Mouse (Mus musculus) gastrocnemius, postnatal 10 days (tissue): ENCODE results near the gene Btbd6. TPM values are rescaled to one million over a fixed set of nuclear protein-coding genes. Genes with fewer than 3 reads are reported as not detected.
A peak's percentile ranks its signal among the peaks of the same experiment; 100 is the strongest.

Experiments
- DNase-seq: peaks from one replicate; pipeline ENCODE4 v3.0.0; 2021; ENCODE audit warnings: mixed read lengths
- long read RNA-seq, 2 experiments: library from polyadenylated mRNA; stranded (forward); transcript quantifications; one replicate each; pipeline ENCODE4 v2.0.0; 2021
- total RNA-seq, 2 experiments: library from RNA; stranded (reverse); gene quantifications; 2 replicates each; pipeline ENCODE4 v1.2.3; 2021

The Btbd6 gene
- 10 to 100 TPM; 10.4 to 12.7 TPM for total RNA-seq
- long read RNA-seq, experiment 1, transcript Btbd6-204 (4 exons, 2,085 nt), result major isoform, 7 of 15 reads
- long read RNA-seq, experiment 1, partial matches to known transcripts, result 1 of 15 reads
- long read RNA-seq, experiment 1, other reads (novel, unspliced or antisense), result 2 of 15 reads
- long read RNA-seq, experiment 2, transcript Btbd6-204 (4 exons, 2,085 nt), result major isoform, 6 of 13 reads
- long read RNA-seq, experiment 2, partial matches to known transcripts, result 2 of 13 reads
- long read RNA-seq, experiment 2, other reads (novel, unspliced or antisense), result 1 of 13 reads

DNA sequence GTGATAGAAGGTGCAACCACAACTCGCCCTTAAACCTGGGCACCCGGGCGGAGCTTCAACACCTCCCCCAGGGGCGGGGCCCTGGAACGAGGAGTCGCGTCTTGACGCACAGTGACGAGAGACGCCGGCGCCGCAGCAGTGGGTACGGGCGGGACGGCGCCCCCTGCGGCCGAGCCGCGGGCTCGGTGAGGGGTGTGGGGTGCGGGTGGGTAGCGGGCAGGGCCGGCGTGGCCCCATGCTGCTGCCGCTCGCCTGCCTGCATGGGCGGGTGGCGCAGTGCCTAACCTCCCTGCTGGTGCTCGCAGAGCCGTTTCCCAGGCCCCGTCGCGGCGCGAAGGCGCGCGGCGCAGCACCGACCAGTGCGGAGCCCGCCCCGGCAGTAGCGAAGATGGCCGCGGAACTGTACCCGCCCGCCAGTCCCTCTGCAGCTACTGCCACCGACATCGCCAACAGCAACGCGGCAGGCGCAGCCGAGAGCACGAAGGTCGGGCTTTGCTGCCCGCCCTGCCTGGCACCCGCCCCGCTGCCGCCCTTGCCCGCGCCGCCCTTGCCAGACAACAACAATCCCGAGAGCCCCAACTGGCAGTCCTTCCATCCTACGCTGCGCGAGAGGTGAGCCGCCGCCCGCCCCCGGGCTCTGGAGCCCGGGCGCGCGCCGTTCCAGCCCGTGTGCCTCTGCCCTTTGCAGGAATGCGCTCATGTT lies at the start of gene Btbd6:
Gene Btbd6, plus strand, starts transcription at position 112 of the 703 bp plus-strand sequence.
- DNase-seq, result peak; percentile 88

DNA sequence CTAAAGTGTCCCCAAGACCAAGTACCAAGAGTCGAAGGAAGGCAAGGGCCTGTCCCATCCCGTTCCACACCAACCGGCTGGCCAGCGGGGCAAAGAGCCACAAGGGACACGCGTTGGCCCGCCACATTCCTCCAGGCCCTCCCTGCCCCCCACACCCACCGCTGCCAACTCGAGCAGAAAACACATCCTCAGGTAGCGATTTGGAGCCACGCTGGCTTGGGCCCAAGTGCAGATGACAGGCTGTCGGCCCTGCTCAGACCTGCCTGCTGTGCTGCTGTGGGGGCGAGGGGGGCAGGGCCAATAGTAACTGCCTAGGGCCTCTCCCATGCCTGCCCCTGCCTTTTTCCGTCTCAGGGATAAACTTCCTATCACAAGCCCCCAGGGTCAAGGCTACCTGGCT lies 49.0 kb upstream of the Btbd6 start:
- no peak for DNase-seq

DNA sequence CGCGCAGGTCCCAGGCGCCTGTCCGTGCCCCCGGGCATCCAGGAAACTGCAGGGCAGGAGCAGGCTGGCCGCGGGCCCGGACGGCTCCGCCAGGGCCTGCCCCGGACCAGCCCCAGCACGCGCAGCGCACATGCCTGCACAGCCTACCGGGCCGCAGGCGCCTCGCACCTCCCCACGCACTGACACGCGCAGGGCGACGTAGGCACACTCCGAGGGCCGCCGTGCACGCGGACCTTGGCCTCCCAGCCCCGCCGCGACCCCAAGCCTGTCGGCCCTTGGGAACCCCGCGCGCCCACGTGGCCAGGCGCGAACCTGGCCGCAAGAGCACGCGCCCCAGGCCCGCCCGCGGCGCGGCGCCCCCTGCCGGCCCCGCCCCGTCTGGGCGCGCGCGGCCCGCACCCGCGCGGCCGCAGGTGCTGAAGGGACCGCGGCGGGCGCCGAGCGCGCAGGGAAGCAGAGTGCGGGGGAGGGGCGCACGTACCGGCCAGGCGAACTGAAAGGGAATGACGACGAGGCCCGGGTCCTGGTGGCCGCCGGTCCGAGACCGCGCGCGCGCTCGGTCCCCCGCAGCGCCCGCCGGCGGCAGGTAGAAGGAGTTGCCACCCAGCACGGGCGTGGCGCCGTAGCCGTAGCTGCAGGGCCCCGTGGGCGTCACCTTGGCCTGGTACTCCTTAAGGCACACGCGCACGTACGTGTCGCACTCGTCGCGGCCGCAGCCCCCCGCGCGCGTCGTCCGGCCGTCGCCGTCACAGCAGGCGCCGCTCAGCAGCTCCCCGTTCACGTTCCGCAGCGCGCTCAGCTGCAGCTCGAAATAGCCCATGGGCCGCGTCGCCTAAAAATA lies 47.7 kb upstream of the Btbd6 start:
- peak; percentile 49 for DNase-seq

DNA sequence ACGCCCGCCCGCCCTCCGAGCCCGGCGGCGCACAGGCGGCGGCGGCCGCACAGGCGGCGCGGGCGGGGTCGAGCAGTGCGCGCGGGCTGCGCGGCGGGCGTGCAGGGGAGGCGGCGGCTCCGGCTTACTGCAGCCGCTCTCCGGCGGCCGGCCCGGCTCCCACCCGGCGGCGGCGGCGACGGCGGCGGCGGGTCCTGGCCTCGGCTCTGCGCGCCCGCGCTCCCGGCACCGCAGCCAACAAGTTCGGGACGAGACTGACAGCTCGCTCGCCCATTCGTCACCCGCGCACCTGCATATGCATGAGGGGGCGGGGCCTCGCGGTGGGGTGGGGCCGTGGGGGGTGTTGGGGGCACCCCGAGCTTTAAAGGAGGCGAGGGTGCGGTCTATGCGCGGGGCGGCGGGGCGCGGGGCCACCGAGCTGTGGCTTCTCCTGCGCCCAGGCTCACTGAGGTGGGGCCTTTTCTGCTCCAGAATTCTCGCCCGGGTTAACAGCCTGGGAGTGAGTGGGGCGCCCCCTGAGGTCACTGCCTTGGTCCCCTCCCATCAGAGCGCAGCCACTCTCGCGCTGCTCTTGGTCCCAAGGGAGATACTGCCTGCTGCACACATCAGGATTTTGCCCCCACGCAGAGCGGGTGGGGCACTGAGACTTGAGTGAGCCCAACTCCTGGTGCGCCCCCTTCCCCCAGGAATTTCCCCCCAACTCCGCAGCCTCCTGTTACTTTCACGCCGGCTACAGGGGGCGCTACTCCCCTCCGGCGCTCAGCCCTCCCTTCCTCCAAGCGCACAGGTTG lies 46.5 kb upstream of the Btbd6 start, which contains the start of gene Jag2:
Gene Jag2, minus strand, starts transcription at position 215 of the 791 bp plus-strand sequence.
- DNase-seq, result peak; percentile 73

DNA sequence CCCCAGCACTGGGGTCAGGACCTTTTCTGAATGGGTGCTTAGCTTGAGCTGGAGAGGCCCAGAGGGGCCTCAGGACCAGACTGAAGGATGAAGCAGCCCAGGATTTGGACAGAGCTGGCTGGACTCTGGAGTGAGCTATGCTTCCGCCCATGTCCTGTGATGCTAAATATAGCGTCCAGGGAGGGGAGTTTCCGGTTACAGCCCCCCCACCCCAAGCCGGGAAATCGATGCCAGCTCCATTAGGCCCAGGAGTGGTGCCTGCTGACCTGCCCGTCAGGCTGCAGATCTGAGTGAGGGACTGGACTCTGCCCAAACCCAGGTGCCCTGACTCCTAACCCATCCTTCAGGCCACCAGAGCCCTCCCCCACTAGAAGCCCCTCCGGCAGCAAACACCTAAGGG lies 43.6 kb upstream of the Btbd6 start:
- no peak for DNase-seq

DNA sequence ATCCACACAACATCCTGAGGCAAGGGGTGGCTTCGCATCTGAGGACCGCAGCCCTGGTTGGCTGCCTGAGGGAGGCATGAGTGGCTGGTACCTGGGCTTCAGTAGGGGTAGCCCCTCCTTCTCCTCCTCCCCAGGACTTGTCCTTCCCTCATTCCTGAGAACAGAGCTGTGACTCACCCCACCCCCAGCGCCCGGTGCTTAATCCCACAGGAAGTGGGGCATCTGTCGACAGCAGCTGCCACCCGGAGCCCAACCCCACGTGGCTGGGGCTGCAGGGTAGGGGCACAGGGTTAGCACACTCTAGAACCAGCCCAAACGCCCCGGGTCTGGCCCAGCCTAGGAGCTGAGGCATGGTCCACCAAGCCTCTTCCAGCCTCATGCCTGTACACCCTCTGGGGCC lies 38.4 kb upstream of the Btbd6 start:
- DNase-seq, result no peak

DNA sequence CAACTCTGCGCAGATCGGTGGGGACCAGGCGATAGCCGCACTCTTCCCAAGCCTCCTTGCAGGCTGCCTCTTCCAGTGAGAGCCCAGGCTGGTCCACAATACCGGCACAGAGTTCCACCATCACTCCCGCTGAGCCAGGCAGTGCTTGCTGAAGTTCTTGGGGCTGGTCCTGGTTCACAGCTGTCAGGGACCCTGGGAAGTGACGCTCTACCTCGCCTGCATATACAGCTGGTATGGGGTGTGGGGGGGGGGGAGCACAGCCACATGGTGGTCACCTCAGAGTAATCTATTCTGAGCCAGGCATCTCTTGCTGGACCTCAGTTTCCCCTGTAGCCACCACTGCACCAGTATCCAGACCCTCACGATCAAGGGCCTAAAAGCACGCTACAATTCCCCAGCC lies 37.9 kb upstream of the Btbd6 start:
- no peak for DNase-seq

DNA sequence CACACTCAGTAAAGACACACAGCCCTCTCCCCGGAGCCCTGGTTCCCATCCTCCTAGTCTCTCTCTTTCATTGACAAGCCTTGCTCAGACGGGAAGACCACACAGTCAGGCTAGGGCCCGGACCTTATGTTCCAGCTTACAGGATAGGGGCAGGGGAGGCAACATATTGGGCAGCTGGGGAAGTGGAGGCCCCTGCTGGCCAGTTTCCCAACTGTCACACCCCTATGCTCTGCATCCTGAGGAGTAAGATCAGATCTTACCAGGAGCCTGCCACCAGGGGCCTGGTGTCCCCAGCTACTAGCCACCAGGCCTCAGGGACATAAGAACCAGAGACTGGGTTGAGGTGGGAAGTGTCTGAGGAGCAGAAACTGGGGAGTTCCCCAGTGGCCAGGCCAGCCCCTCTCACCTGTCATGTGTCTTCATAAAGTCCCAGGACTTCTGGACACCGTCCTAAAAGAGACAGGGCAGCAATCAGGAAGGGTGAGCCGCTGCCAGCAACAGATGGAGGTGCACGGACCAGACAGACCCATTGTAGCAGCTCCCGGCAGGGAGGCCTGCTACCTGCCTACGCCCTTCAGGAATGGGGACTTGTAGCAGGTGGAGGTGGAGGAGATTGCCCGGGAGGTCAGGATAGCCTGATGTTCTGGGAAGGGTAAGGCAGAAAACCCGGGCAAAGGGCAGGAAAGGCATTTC lies 37.3 kb upstream of the Btbd6 start:
- no peak for DNase-seq

DNA sequence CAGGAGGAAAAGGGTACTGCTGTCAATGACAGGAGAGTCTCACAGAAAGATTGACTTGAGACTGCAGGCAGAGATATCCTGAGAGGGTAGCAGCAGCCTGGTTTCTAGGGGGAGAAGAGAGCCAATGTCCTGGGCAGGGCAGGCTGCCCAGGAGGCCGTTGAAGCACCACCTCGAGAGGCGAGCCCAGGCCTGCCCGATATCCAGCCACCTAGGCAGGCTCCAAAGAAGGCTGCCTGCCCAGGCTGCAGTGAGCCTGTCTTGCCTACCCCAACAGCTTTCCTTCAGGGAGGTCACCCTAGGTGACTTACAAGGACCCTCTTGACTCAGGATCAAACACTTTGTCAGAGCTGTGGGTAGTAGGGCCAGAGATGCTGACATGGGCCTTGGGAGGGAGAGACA lies 36.0 kb upstream of the Btbd6 start:
- DNase-seq, result no peak

DNA sequence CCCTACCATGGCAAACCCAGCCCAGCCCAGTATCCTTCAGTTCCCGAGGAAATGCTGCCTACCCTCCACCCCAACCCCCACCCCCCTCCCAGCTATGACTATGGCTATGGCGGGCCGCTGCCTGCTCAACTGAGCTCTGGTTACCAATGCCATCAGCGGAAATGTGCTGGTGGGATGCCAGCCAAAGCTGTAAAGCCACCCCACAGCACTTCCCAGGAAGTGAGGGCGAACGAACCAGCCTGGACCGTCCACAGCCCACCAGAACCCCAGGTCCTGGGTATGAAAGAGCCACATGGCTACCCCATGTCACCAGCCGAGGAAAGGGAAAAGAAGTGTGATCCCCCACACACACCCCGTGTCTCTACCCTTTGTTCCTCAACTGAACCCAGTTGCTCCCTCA lies 35.6 kb upstream of the Btbd6 start:
- no peak for DNase-seq

DNA sequence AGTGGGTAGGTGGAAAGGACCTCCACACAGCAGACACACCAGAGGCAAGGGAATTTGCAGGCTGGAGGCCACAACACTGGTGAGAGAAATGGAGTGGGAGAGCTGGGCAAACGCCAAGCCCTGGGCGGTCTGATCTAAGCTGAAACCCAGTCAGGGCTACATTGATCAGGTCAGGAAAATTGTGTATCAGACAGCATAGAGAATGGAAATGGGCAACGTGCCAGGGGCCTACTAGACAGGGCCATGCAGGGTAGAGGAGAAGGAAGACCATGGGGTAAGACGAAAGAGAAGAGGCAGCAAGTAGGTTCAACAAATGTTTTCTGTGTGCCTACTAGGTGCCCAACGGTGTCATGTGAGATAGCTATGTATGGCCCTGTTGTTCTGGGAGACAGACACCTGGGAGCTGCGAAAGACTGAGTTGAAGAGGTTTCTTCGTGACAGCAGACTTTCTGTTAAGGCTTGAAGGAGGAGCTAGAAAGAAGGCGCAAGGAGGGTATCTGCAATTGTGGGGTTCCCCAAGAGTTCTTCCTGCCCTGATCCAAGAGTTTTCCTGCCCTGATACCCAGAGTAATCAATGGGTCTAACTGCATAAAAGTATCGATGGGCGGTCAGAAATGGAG lies 35.0 kb upstream of the Btbd6 start:
- no peak for DNase-seq

DNA sequence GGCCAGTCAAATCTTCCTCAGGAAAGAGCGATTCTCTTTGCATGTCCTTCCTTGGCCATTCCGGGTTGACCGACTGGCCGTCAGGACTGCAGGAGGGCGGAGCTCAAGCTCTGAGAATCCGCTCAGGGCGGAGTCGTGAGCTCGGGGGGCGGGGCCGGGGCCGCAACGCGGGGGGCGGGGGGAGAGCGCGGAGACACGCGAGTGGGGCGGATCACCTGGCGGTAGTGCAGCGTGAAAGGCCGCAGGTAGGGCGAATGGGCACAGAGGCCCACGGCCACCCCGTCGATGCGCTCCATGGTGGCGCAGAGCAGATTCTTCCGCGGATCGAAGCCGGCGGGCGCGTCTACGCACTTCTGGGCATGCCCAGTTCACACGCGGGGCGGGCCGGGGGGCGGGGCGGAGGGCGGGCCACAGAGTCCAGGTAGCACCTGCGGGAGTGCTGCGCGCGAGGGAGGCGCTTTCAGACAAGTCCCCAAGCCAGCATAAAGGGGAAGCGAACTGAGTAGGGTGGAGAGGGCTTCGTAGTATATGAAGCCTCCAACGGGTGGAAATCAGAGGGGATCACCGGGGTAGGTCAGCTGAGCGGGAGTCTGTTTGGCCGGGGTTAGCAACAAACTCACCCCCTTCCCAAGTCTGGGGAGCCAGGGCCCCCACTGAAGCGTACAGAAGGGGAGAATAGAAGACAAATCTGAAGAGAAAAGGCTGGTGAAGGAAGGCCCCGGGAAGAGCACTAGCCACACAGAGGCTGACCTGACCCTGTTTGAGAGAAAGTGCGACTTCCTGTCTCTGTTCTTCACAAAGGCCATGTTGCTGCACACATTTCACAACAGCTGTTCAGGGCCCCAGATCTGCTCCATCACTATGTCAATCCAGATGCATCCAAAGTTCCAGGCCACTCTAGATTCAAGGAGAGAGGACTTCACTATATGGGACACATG lies 34.2 kb upstream of the Btbd6 start, which contains the start of gene Nudt14:
Gene Nudt14, minus strand, starts transcription at position 349 of the 938 bp plus-strand sequence.
- peak; percentile 79 for DNase-seq

DNA sequence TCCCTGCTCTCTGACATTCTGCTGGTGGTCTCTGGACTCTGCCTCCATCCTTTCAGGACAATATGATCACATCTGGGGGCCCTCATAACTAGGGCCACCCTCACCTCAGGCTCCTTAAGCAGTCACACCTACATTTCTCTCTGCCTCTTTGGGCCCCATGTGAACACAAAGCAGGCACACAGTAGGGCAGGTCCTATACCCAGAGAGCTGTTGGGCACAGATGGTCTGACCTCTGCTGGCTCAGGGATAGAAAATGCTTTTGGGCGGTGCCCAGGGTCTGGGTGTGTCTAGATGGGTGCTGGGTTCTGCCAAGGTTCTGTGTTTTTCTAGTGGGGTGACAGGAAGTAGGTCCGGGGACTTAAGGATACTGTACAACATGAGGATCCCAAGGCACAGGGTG lies 32.6 kb upstream of the Btbd6 start:
- no peak for DNase-seq

DNA sequence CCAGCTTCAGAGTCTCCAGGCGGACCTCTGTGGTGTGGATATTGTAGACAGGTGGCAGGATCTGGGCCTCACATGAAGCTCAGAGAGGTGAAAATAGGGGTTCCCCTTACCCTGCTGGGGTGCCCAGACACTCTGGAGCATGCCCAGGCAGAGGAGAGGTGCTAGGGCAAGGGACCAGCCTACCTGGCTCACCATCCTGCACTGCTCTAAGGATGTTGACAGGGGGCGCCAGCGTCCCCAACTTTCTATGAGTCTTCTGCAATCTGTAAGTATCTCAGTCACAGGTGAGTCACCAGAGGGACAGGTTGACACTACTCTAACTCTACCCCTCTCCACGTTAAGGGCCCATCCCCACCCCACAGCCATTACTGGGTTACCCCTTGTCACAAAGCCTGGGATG lies 29.0 kb upstream of the Btbd6 start:
- peak; percentile 32 for DNase-seq

DNA sequence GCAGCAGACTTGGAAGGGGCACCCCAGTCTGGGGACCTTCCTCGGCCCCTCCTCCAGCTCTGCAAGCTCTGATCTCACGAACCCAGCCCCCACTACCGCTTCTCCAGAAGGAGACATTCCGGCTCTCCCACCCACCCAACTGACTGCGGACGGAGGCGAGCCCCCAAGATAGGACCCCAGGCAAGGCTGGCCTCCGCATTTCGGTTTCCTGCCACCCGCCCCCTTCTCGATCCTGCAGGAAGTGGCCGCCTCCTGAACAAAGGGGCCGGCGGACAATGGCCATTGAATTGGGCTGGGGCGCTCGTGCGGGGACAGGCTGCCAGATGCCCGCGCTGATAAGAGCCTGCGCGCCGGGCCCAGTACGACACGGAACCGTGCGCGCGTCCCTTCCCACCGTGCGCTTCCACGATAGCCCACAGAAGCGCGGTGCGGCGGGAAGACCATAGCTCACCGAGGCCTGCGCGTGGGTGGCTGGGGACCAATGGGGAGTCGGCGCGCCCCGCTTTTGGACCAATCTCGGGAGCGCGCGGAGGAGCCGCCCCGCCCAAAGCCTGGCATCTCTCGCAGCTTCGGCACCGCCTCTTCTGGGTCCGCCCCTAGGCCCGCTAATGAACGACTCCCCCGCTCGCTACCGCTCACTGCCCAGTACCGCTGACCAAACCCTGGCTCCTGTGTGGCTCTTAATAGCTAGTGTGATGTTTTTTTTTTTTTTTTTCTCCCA lies 26.1 kb upstream of the Btbd6 start:
- DNase-seq, result peak; percentile 85

DNA sequence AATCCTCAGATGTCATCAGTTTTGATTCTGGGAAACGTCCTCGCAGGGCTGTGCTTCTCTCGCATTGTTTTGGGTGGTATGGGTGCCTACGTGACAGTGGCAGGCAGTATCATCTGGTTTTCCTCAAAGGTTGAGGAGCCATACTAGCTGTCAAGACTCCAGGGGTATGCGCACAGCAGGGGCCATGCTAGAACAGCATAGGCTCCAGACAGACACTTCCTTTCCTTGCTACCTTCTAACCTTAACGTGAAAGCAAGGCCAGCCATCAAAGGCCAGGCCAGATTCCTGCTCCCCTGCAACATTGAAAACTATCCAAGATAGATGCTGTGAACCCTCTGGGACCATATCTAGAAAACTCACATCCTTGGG lies 25.5 kb upstream of the Btbd6 start:
- no peak for DNase-seq

DNA sequence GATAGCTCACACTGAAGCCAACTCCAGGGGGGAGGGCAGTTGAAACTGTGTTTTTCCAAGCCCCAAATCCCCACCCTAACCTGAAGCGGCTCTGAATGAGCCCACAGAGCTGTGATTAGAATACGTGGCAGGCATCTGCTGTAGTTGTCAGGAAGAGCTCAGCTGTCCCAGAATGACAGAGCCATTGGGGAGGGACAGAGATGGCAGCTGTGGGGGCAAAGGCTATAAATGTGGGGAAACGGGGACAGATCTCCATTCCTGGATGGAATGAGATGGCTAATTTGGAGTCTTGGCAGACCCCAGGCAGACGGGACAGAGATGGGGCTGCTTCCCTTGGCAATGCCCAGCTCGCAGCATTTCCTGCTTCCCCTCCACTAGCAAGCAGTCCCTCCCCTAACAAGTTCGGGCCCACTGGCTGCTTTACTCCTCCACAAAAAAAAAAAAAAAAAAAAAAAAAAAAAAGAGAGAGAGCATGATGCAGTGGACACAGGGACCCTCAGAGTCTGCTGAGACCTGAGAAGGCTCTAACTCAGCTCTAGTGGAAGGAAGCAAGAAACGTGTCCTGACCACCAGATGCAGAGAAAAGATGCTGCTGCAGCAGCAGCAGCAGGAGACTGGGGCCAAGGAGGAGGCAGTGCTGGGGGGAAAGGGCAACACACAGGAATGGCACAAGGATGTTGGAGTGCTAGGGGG lies 25.0 kb upstream of the Btbd6 start:
- peak; percentile 8 for DNase-seq

DNA sequence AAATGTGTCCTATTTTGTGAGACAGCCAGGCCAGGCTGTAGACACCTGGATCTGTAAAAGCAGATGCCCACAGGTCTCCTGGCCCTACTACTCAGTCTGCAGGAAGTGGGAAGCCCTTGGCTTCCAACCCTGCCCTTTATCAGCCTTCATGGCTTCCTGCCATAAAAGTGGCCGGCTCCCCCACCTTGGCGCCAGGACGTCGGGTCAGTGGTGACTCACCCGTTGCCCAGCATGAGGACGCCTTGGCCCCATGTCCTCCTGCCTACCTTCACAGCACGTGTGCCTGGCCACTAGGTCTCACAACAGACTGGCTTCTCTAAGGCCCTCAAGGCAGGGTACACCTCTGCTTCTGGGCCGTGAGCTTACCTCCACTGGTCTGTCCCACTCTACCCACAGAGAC lies 23.8 kb upstream of the Btbd6 start:
- no peak for DNase-seq
